Mouse (Mus musculus): ENCODE results near the gene Rfxank. TPM values are rescaled to one million over a fixed set of nuclear protein-coding genes. Genes with fewer than 3 reads are reported as not detected.

Gene Rfxank
- polyA plus RNA-seq, 1 experiment = 22.5 TPM

GRCm38 (mm10) chr8:70178231-70178630 is 39.3 kb upstream of the Rfxank start:
- no peaks in the 10 kb centered on the region for H3K27me3 ChIP-seq (ENCODE audit: control insufficient read depth, insufficient read depth, low read length)
- peaks cover 10% of the 10 kb centered on the region; the same call in 1 of the 2 replicates for H3K36me3 ChIP-seq (ENCODE audit: control insufficient read depth, insufficient read depth, low read length)
- 87% methylated on average over 2 of the region's 2 CpGs for WGBS
- H3K27ac ChIP-seq (ENCODE audit: insufficient read depth, low read length) = no peak overlapping the region
- no peak for DNase-seq (ENCODE audit: low read depth in 1 of 2, low spot score in 2 of 2)
- no peaks in the 10 kb centered on the region for H3K4me1 ChIP-seq (ENCODE audit: control insufficient read depth, insufficient read depth, insufficient read length)
- TF ChIP-seq CTCF (IDR thresholded peaks at IDR 0.05; ENCODE audit: extremely low read depth, insufficient read depth, insufficient read length, insufficient replicate concordance) (no peak), POLR2A (IDR thresholded peaks at IDR 0.05; ENCODE audit: low read depth, low read length) (no peak)
- H3K4me3 ChIP-seq (ENCODE audit: extremely low read depth, insufficient read depth, insufficient read length) = no peak overlapping the region

GRCm38 (mm10) chr8:70174079-70174478 is 35.1 kb upstream of the Rfxank start:
- H3K4me3 ChIP-seq (ENCODE audit: extremely low read depth, insufficient read depth, insufficient read length) = no peak overlapping the region
- TF ChIP-seq POLR2A (IDR thresholded peaks at IDR 0.05; ENCODE audit: low read depth, low read length) (no peak), CTCF (IDR thresholded peaks at IDR 0.05; ENCODE audit: extremely low read depth, insufficient read depth, insufficient read length, insufficient replicate concordance) (no peak)
- H3K36me3 ChIP-seq (ENCODE audit: control insufficient read depth, insufficient read depth, low read length) = peaks cover 3% of the 10 kb centered on the region; the same call in 1 of the 2 replicates
- H3K4me1 ChIP-seq (ENCODE audit: control insufficient read depth, insufficient read depth, insufficient read length) = no peaks in the 10 kb centered on the region; the same call in 1 of the 2 replicates
- no peaks in the 10 kb centered on the region for H3K27me3 ChIP-seq (ENCODE audit: control insufficient read depth, insufficient read depth, low read length)
- 80% methylated on average over 7 of the region's 7 CpGs for WGBS
- no peak overlapping the region for H3K27ac ChIP-seq (ENCODE audit: insufficient read depth, low read length)
- no peak for DNase-seq (ENCODE audit: low read depth in 1 of 2, low spot score in 2 of 2)

GRCm38 (mm10) chr8:70173320-70173719 is 34.4 kb upstream of the Rfxank start:
- DNase-seq (ENCODE audit: low read depth in 1 of 2, low spot score in 2 of 2) = no peak
- no peaks in the 10 kb centered on the region; the same call in 1 of the 2 replicates for H3K4me1 ChIP-seq (ENCODE audit: control insufficient read depth, insufficient read depth, insufficient read length)
- TF ChIP-seq POLR2A (IDR thresholded peaks at IDR 0.05; ENCODE audit: low read depth, low read length) (no peak), CTCF (IDR thresholded peaks at IDR 0.05; ENCODE audit: extremely low read depth, insufficient read depth, insufficient read length, insufficient replicate concordance) (no peak)
- peaks cover 3% of the 10 kb centered on the region; the same call in 1 of the 2 replicates for H3K36me3 ChIP-seq (ENCODE audit: control insufficient read depth, insufficient read depth, low read length)
- WGBS = 72% methylated on average over 5 of the region's 5 CpGs
- H3K27me3 ChIP-seq (ENCODE audit: control insufficient read depth, insufficient read depth, low read length) = no peaks in the 10 kb centered on the region
- H3K27ac ChIP-seq (ENCODE audit: insufficient read depth, low read length) = no peak overlapping the region
- no peak overlapping the region for H3K4me3 ChIP-seq (ENCODE audit: extremely low read depth, insufficient read depth, insufficient read length)

DNA sequence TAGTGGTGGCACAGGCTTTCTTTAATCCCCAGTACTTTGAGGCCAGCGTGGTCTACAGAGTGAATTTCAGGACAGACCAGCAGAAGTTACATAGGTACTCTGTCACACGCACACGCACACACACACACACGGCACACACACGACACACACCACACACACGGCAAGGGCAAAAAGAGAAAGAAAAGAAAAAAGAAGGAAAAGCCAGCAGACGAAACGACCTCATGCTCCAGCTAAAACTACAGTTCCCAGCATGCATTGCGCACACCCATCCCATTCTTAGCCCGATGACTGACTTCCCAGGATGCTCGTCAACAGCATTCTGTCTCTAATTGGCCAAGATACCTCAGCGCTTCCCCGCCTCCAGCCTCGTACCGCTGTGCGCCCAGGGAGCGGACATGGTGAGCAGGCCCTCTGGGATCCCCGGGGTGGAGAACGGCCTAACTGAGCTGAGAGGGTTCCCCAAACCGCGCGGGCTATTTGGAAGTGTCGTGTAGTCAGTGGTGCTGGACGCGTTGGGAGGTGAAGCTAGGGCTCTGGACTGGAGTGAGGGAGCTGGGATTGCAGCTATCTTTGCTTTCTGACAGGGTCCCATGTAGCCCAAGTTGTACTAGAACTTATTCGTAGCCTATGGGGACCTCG is 33.2 kb upstream of the Rfxank start, which contains the start of gene Tmem161a:
Gene Tmem161a, plus strand, starts transcription at position 314 of the 639 bp plus-strand sequence.
- peak; percentile 75 to 89 for DNase-seq (ENCODE audit: low read depth in 1 of 2, low spot score in 2 of 2)
- WGBS = 1% methylated on average over 27 of the region's 27 CpGs
- Histone ChIP-seq H3K27me3 (ENCODE audit: control insufficient read depth, insufficient read depth, low read length) (no peaks in the 10 kb centered on the region), H3K4me1 (ENCODE audit: control insufficient read depth, insufficient read depth, insufficient read length) (no peaks in the 10 kb centered on the region; the same call in 1 of the 2 replicates), H3K4me3 (ENCODE audit: extremely low read depth, insufficient read depth, insufficient read length) (peak within 1 kb of the TSS; percentile 75), H3K27ac (ENCODE audit: insufficient read depth, low read length) (peak within 1 kb of the TSS; percentile 43), H3K36me3 (ENCODE audit: control insufficient read depth, insufficient read depth, low read length) (peaks cover 3% of the 10 kb centered on the region; the same call in 1 of the 2 replicates)
- no peak for TF ChIP-seq CTCF (IDR thresholded peaks at IDR 0.05; ENCODE audit: extremely low read depth, insufficient read depth, insufficient read length, insufficient replicate concordance)
- peak; percentile 61; the same call in 1 of the 2 replicates for TF ChIP-seq POLR2A (IDR thresholded peaks at IDR 0.05; ENCODE audit: low read depth, low read length)

DNA sequence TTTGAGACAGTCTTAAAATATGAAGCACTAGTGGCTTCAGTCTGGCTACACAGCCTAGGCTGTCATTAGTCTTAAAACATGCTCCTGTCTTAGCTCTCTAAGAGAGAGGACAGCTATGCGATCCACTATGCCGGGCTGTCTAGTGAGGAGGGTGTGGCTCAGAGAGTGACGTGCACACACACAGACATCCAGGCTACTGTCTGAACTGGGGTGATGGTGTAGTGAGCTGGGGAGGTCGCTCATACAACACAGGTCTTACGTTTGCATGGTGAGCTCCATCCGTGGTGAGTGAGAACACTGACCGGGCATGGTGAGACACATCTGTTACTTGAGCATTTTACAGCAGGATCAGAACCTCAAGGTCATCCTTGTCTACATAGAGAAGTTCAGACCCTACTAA is 32.3 kb upstream of the Rfxank start:
- H3K27me3 ChIP-seq (ENCODE audit: control insufficient read depth, insufficient read depth, low read length) = no peaks in the 10 kb centered on the region
- peaks cover 3% of the 10 kb centered on the region; the same call in 1 of the 2 replicates for H3K4me1 ChIP-seq (ENCODE audit: control insufficient read depth, insufficient read depth, insufficient read length)
- no peaks in the 10 kb centered on the region for H3K36me3 ChIP-seq (ENCODE audit: control insufficient read depth, insufficient read depth, low read length)
- no peak for DNase-seq (ENCODE audit: low read depth in 1 of 2, low spot score in 2 of 2)
- no peak overlapping the region for H3K27ac ChIP-seq (ENCODE audit: insufficient read depth, low read length)
- TF ChIP-seq POLR2A (IDR thresholded peaks at IDR 0.05; ENCODE audit: low read depth, low read length) (no peak), CTCF (IDR thresholded peaks at IDR 0.05; ENCODE audit: extremely low read depth, insufficient read depth, insufficient read length, insufficient replicate concordance) (no peak)
- WGBS = 85% methylated on average over 7 of the region's 7 CpGs
- no peak overlapping the region for H3K4me3 ChIP-seq (ENCODE audit: extremely low read depth, insufficient read depth, insufficient read length)

DNA sequence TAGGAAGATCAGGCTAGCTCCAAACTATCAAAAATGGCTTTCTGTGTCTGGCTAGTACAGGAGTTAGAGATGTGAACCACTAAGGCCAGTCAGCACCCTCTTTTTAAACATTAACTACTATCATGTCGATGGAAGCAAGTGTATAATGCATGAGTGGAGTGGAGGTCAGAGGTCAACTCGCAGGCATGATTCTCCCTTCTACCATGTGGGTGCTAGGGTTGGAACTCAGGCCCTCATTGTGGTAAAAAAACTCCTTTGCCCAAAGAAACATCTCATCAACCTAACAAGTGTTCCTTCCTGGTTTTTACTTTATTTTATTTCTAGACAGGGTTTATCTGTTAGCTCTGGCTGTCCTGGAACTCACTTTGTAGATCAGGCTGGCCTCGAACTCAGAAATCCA is 31.8 kb upstream of the Rfxank start:
- 88% methylated on average over 3 of the region's 3 CpGs for WGBS
- H3K36me3 ChIP-seq (ENCODE audit: control insufficient read depth, insufficient read depth, low read length) = no peaks in the 10 kb centered on the region
- H3K27ac ChIP-seq (ENCODE audit: insufficient read depth, low read length) = no peak overlapping the region
- peaks cover 3% of the 10 kb centered on the region; the same call in 1 of the 2 replicates for H3K4me1 ChIP-seq (ENCODE audit: control insufficient read depth, insufficient read depth, insufficient read length)
- no peak overlapping the region for H3K4me3 ChIP-seq (ENCODE audit: extremely low read depth, insufficient read depth, insufficient read length)
- no peak for DNase-seq (ENCODE audit: low read depth in 1 of 2, low spot score in 2 of 2)
- H3K27me3 ChIP-seq (ENCODE audit: control insufficient read depth, insufficient read depth, low read length) = no peaks in the 10 kb centered on the region
- no peak for TF ChIP-seq CTCF (IDR thresholded peaks at IDR 0.05; ENCODE audit: extremely low read depth, insufficient read depth, insufficient read length, insufficient replicate concordance)
- TF ChIP-seq POLR2A (IDR thresholded peaks at IDR 0.05; ENCODE audit: low read depth, low read length) = no peak

DNA sequence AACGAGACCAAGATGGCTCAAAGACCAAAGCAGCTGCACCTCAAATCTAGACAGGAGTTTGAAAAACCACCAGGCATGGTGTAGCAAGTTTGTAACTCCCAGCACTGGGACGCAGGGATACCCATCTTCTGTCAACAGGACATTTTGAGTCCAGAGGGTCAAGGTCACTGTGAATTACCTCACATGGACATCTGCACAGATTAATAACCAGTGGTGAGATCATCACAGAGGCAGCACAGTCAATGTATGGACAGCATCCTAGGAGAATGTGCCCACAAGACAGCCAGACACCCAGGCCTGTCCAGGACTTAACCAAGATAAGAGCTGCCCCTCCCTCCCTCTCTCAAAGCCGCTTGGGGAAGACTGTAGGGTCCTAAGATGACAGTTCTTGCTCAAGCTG is 31.2 kb upstream of the Rfxank start:
- TF ChIP-seq POLR2A (IDR thresholded peaks at IDR 0.05; ENCODE audit: low read depth, low read length) (no peak), CTCF (IDR thresholded peaks at IDR 0.05; ENCODE audit: extremely low read depth, insufficient read depth, insufficient read length, insufficient replicate concordance) (no peak)
- H3K27me3 ChIP-seq (ENCODE audit: control insufficient read depth, insufficient read depth, low read length) = no peaks in the 10 kb centered on the region
- 88% methylated on average over 3 of the region's 3 CpGs for WGBS
- peaks cover 3% of the 10 kb centered on the region; the same call in 1 of the 2 replicates for H3K4me1 ChIP-seq (ENCODE audit: control insufficient read depth, insufficient read depth, insufficient read length)
- H3K36me3 ChIP-seq (ENCODE audit: control insufficient read depth, insufficient read depth, low read length) = no peaks in the 10 kb centered on the region
- H3K27ac ChIP-seq (ENCODE audit: insufficient read depth, low read length) = no peak overlapping the region
- DNase-seq (ENCODE audit: low read depth in 1 of 2, low spot score in 2 of 2) = no peak
- no peak overlapping the region for H3K4me3 ChIP-seq (ENCODE audit: extremely low read depth, insufficient read depth, insufficient read length)

Data from spleen, adult 2 months (tissue).